Mouse (Mus musculus): Measurements from ENCODE around the gene Stkld1. TPM values are rescaled to one million over a fixed set of nuclear protein-coding genes. Genes with fewer than 3 reads are reported as not detected.

The Stkld1 gene
- polyA plus RNA-seq, 1 experiment from 2014 or later: 0.13 TPM

DNA sequence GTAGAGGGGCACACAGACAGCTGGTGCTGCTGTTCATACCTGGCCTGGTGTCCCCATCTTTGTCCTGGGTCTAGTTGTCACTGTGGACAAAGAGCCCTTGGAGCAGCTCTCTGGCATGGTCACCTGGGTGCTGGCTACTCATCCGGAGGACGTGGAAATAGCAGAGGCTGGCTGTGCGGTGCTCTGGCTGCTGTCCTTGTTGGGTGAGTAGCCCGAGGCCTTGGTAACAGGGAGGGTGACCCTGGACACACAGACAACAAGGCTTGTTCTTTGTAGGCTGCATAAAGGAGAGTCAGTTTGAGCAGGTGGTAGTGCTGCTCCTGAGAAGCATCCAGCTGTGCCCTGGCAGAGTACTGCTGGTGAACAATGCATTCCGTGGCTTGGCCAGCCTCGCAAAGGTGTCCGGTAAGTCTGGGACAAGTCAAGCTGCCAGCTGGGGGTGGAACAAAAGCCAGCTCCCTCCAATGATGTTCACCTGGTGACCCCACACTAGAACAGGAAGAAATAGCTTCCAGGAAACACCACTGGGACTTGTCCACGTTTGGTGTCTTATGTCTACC lies 17.6 kb downstream of the Stkld1 start:
- Histone ChIP-seq H3K4me1 (replicated peaks) (no peaks in the 10 kb centered on the region), H3K9me3 (no peaks in the 10 kb centered on the region), H3K36me3 (peaks cover 86% of the 10 kb centered on the region), H3K9ac (replicated peaks) (no peak overlapping the region), H3K4me2 (no peak overlapping the region), H3K27me3 (no peaks in the 10 kb centered on the region), H3K4me3 (replicated peaks) (no peak overlapping the region), H3K27ac (no peak overlapping the region)
- ATAC-seq (ENCODE audit: insufficient number of reproducible peaks, insufficient read depth, low FRiP score, low TSS enrichment, low read depth): no peak
- WGBS: 93% methylated on average over 8 of the region's 8 CpGs

DNA sequence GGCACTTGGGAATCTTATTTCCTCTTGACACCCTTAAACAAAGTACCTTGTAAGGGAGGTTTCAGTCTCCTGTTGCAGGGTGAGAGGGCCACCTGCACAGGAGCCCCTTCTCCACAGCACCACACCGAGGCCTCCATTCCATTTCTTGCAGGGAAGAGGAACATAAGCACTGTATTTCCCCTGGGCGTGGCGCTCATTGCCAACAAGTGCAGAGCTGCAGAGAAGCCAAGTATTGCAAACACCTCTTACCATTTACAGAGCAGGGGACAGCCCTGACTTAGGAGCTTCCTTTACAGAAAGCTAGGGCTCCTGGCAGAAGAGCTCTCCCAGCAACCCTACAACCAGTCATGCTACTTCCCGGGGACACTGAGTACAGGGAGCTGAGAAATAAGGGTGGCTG lies 18.3 kb downstream of the Stkld1 start:
- H3K4me1 ChIP-seq (replicated peaks): no peaks in the 10 kb centered on the region
- H3K4me2 ChIP-seq: no peak overlapping the region
- H3K9me3 ChIP-seq: no peaks in the 10 kb centered on the region
- H3K27me3 ChIP-seq: no peaks in the 10 kb centered on the region
- peaks cover 87% of the 10 kb centered on the region for H3K36me3 ChIP-seq
- WGBS: 93% methylated on average over 4 of the region's 4 CpGs
- H3K27ac ChIP-seq: no peak overlapping the region
- H3K4me3 ChIP-seq (replicated peaks): no peak overlapping the region
- no peak overlapping the region for H3K9ac ChIP-seq (replicated peaks)
- no peak for ATAC-seq (ENCODE audit: insufficient number of reproducible peaks, insufficient read depth, low FRiP score, low TSS enrichment, low read depth)

DNA sequence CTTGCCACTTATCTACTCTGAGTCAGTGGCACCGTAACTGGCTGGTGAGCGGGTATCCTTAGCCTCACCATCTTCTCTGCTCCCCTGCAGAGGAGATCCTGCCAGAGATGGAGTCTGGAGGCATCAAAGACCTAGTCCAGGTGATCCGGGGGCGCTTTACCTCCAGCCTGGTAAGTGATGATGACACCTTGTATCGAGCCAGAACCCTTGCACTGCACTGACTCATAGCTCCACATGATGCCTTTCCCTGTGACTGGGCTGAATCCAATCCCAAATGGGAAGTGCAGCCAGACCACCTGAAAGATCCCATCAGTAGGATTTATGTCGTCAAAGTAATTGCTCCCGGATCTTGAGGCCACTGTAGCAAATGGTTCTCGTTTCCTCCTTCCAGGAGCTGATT lies 19.0 kb downstream of the Stkld1 start:
- no peak for ATAC-seq (ENCODE audit: insufficient number of reproducible peaks, insufficient read depth, low FRiP score, low TSS enrichment, low read depth)
- Histone ChIP-seq H3K9me3 (no peaks in the 10 kb centered on the region), H3K36me3 (peaks cover 93% of the 10 kb centered on the region), H3K4me1 (replicated peaks) (no peaks in the 10 kb centered on the region), H3K27ac (no peak overlapping the region), H3K4me3 (replicated peaks) (no peak overlapping the region), H3K9ac (replicated peaks) (no peak overlapping the region), H3K4me2 (no peak overlapping the region), H3K27me3 (no peaks in the 10 kb centered on the region)
- WGBS: 77% methylated on average over 8 of the region's 8 CpGs

DNA sequence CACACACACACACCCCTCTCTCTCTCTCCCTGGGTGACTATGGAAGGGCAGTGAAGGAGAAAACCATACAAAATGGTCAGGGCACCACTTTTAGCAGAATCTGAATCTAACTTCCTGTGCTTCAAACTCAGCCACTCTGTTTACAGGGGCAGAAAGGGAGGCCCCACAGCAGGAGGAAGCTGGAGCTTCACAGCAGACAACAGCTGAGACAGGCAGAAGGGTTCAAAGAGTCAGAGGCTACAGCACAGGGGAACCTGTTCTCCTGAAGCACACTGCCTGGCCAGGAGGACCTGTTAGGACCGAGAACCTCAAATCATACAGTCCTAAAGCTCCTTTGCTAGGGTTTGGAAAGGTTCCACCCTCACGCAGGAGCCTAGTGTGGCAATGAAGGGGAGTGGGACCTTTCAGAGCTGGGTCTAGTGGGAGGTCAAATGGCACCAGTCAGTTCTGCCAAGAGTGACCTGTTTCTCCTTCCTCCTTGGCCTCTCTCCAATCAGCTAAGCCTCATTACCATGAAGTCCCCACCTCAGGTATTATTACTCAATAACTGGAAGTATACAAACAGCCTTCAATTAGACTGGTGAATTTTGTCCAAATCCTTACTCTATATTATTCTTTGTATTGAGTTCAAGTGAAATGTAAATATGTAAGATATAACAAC lies 21.0 kb downstream of the Stkld1 start:
- Histone ChIP-seq H3K27ac (no peak overlapping the region), H3K4me1 (replicated peaks) (no peaks in the 10 kb centered on the region), H3K36me3 (peaks cover 94% of the 10 kb centered on the region), H3K4me2 (no peak overlapping the region), H3K4me3 (replicated peaks) (no peak overlapping the region), H3K27me3 (no peaks in the 10 kb centered on the region), H3K9ac (replicated peaks) (no peak overlapping the region), H3K9me3 (no peaks in the 10 kb centered on the region)
- WGBS: 90% methylated on average over 2 of the region's 2 CpGs
- ATAC-seq (ENCODE audit: insufficient number of reproducible peaks, insufficient read depth, low FRiP score, low TSS enrichment, low read depth): no peak

DNA sequence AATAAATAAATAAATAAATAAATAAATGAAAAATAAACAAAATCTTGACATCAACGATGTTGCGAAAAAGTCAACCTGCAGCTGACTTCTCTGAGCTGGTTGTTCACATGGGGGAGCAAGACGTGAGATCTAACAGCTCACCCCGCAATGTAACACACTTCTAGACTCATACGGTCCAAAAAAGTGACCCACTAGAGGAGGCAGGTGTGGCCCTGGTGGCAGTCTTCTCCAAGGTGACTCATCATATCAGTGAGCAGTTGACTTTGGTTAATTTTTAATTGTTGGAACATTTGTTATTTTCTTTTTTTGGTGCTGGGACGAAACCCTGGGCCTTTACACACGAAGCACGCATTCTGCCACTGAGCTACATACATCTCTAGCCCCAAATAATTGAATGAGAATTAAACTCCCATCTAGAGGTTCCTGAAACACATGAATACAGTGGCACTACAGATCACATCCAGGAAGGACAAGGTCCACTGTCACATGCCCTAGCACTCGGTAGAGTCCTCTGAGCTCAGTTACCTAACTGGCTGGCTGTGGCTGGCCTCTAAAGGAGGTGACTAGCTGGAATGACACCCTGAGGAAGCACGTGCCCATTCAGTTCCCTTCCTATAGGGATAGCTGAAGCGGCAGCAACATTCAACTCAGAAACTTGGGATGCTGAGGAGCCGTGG lies 23.1 kb downstream of the Stkld1 start:
- WGBS: 93% methylated on average over 12 of the region's 12 CpGs

DNA sequence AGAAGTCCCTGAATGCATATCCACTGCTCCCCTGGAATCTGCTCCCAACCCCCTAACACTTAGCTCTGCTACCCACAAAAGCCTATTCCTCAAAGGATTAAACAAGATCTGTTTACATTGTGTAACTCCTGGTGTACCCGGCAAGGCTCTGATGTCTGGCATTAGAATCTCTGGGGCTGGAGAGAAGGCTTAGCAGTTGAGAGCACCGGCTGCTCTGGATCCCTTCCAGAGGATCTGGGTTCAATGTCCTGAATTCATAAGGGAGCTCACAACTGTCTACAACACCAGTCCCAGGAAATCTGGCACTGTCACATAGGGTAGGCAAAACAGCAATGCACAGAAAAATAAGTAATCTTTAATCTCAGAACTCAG lies 23.6 kb downstream of the Stkld1 start:
- Histone ChIP-seq H3K27me3 (no peaks in the 10 kb centered on the region), H3K9me3 (no peaks in the 10 kb centered on the region), H3K4me1 (replicated peaks) (peaks cover 6% of the 10 kb centered on the region), H3K4me2 (no peak overlapping the region), H3K9ac (replicated peaks) (no peak overlapping the region), H3K27ac (no peak overlapping the region), H3K36me3 (peaks cover 97% of the 10 kb centered on the region), H3K4me3 (replicated peaks) (no peak overlapping the region)
- 85% methylated on average over 2 of the region's 2 CpGs for WGBS
- no peak for ATAC-seq (ENCODE audit: insufficient number of reproducible peaks, insufficient read depth, low FRiP score, low TSS enrichment, low read depth)

More for the DNA sequence above, 23.1 kb downstream of the Stkld1 start:
- peaks cover 97% of the 10 kb centered on the region for H3K36me3 ChIP-seq
- H3K4me3 ChIP-seq (replicated peaks): no peak overlapping the region
- H3K9ac ChIP-seq (replicated peaks): no peak overlapping the region
- no peak for ATAC-seq (ENCODE audit: insufficient number of reproducible peaks, insufficient read depth, low FRiP score, low TSS enrichment, low read depth)
- peaks cover 3% of the 10 kb centered on the region; the same call in 1 of the 2 replicates for H3K4me1 ChIP-seq (replicated peaks)
- H3K27ac ChIP-seq: no peak overlapping the region
- H3K27me3 ChIP-seq: no peaks in the 10 kb centered on the region
- no peaks in the 10 kb centered on the region for H3K9me3 ChIP-seq
- no peak overlapping the region for H3K4me2 ChIP-seq

DNA sequence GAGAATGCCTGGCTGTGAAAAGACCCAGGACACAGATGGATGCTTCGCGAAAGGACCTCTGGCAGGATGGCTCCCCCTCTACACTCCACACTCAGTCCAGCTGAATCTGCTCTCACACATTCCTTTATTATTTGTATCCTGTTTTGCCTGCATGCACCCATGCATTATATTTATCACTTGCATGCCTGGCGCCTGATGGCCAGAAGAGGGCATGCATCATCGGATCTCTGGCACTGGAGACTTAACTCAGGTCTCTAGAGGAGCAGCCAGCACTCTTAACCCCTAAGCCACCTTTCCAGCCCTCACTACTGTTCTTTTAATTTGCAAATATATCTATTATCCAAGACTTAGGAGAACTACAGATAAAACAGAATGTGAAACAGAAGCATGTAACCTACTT lies 26.9 kb downstream of the Stkld1 start:
- peaks cover 64% of the 10 kb centered on the region for H3K36me3 ChIP-seq
- no peak overlapping the region for H3K4me2 ChIP-seq
- H3K9ac ChIP-seq (replicated peaks): no peak overlapping the region
- H3K4me1 ChIP-seq (replicated peaks): peaks cover 20% of the 10 kb centered on the region
- H3K4me3 ChIP-seq (replicated peaks): no peak overlapping the region
- WGBS: 78% methylated on average over 4 of the region's 4 CpGs
- ATAC-seq (ENCODE audit: insufficient number of reproducible peaks, insufficient read depth, low FRiP score, low TSS enrichment, low read depth): no peak
- no peaks in the 10 kb centered on the region for H3K27me3 ChIP-seq
- H3K9me3 ChIP-seq: no peaks in the 10 kb centered on the region
- no peak overlapping the region for H3K27ac ChIP-seq

DNA sequence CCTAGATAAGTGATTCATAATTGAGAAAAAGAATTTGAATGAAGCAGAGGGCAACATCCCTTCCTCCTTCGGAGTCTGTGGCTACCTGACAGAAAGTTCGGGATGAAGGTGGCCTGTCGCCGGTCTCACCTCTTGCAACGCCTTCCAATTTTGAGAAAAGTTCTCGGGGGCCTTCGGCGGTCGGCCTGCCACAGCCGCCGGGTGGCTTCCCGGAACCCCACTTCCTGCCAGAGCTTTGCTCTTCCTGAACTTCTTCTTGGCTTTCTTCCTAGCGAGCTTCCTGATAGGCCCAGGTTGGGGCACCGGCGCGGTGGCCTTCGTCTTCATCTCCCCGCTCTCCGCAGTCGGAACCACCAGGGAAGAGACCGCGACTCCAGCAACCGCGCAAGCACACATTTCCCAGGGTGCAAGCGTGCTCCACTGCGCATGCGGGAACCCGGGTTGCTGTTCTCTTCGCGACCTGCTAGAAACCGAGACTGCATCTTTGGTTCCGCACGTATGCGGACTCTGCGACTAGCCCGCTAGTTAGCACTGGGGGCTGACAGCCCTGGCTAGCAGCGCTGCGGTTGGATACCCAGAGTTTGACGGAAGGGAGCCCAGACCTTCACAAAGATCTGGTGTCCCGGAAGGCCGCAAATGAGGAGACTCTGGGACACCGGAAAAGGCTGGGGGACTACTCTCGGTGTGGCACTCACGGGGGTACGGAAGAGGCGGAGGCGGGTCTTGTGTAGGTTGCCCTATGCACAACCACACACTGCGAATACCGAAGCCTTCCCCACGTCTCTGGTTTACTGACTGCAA lies 30.3 kb downstream of the Stkld1 start, which contains the start of gene Rexo4:
Gene Rexo4, minus strand, starts transcription at position 464 of the 801 bp plus-strand sequence.
- Histone ChIP-seq H3K4me3 (replicated peaks) (peak within 1 kb of the TSS; percentile 70), H3K4me2 (peak within 1 kb of the TSS; percentile 73), H3K27me3 (no peaks in the 10 kb centered on the region), H3K9me3 (peaks cover 5% of the 10 kb centered on the region; the same call in 1 of the 2 replicates), H3K36me3 (peaks cover 32% of the 10 kb centered on the region), H3K4me1 (replicated peaks) (peaks cover 20% of the 10 kb centered on the region), H3K27ac (peak within 1 kb of the TSS; percentile 98), H3K9ac (replicated peaks) (peak within 1 kb of the TSS; percentile 85)
- ATAC-seq (ENCODE audit: insufficient number of reproducible peaks, insufficient read depth, low FRiP score, low TSS enrichment, low read depth): peak; percentile 93
- WGBS: under 1% methylated on average over 50 of the region's 50 CpGs

DNA sequence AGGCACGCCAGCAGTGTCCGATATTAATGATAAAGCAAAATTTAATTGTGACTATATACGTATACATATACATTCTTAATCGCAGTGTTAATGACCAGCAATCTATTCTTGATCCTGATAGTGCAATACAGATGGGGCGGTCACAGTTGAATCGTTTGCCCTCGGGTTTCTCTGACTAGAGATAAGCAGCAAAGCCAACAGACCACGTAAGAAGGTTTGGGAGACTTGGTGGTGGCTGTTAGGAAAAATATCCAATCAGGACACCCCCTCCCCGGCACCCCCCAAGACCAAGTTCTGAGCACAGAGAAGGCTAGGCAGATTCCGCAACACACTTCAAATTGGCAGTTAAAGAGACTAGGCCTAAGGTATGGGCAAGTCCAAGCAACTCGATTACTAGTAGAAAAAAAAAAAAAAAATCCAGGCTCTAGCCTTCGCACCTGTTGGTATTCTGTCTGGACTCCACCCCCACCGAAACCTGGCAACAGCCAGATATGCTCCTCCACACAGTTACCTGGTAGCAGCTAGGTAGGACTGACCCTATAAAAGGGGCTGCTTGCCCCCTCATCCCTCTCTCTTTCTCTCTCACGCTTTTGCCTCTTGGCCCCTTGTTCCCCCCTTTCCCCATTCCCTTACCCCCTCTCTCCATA lies 31.0 kb downstream of the Stkld1 start:
- 15% methylated on average over 14 of the region's 14 CpGs for WGBS
- H3K4me1 ChIP-seq (replicated peaks): peaks cover 20% of the 10 kb centered on the region
- ATAC-seq (ENCODE audit: insufficient number of reproducible peaks, insufficient read depth, low FRiP score, low TSS enrichment, low read depth): peak; percentile 27; the same call in 1 of the 2 replicates
- H3K27ac ChIP-seq: peak overlapping the region; percentile 98
- no peaks in the 10 kb centered on the region for H3K27me3 ChIP-seq
- peaks cover 5% of the 10 kb centered on the region; the same call in 1 of the 2 replicates for H3K9me3 ChIP-seq
- H3K36me3 ChIP-seq: peaks cover 27% of the 10 kb centered on the region
- peak overlapping the region; percentile 73 for H3K4me2 ChIP-seq
- H3K9ac ChIP-seq (replicated peaks): peak overlapping the region; percentile 85
- peak overlapping the region; percentile 70 for H3K4me3 ChIP-seq (replicated peaks)

DNA sequence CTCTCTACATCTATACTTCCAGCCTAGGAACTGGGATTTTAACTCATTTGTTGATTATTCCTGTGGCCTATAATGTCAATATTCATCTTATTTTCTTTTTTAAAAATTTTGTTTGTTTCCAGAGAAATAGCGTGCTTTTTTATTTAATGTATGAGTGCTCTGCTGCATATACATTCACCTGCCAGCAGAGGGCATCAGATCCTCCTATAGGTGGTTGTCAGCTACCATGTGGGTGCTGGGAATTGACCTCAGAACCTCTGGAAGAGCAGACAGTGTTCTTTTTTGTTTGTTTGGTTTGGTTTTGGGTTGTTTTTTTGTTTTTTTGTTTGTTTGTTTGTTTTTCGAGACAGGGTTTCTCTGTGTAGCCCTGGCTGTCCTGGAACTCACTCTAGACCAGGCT lies 33.4 kb downstream of the Stkld1 start:
- Histone ChIP-seq H3K27me3 (0 out of 2 replicates have a peak, but pooled peaks cover 5% of the 10 kb centered on the region), H3K4me3 (replicated peaks) (no peak overlapping the region), H3K9ac (replicated peaks) (no peak overlapping the region), H3K27ac (no peak overlapping the region), H3K36me3 (peaks cover 2% of the 10 kb centered on the region; the same call in 1 of the 2 replicates), H3K9me3 (peaks cover 5% of the 10 kb centered on the region; the same call in 1 of the 2 replicates), H3K4me1 (replicated peaks) (peaks cover 16% of the 10 kb centered on the region), H3K4me2 (no peak overlapping the region)
- no peak for ATAC-seq (ENCODE audit: insufficient number of reproducible peaks, insufficient read depth, low FRiP score, low TSS enrichment, low read depth)
- WGBS: 79% methylated on average over 2 of the region's 2 CpGs
